Mouse (Mus musculus): Measurements from ENCODE around the gene 6430628N08Rik. TPM values are rescaled to one million over a fixed set of nuclear protein-coding genes. Genes with fewer than 3 reads are reported as not detected.

6430628N08Rik gene
- polyA plus RNA-seq, 1 experiment, result not detected

GRCm38 (mm10) chr4:115850111-115850510 is 40.4 kb upstream of the 6430628N08Rik start:
- TF ChIP-seq CTCF (IDR thresholded peaks at IDR 0.05; ENCODE audit: control insufficient read depth, insufficient read depth, insufficient read length) (no peak), MAX (IDR thresholded peaks at IDR 0.05) (no peak), CEBPB (IDR thresholded peaks at IDR 0.05; ENCODE audit: low read depth) (no peak), USF1 (IDR thresholded peaks at IDR 0.05; ENCODE audit: low read depth) (no peak), MYOD1 (IDR thresholded peaks at IDR 0.05; ENCODE audit: control insufficient read depth, insufficient read length, low read depth) (no peak), MYOG (IDR thresholded peaks at IDR 0.05; ENCODE audit: control insufficient read depth, extremely low read depth, insufficient read length) (no peak), FOSL1 (IDR thresholded peaks at IDR 0.05; ENCODE audit: insufficient read depth, low read length, poor library complexity, severe bottlenecking) (no peak)
- H3K36me3 ChIP-seq (ENCODE audit: control insufficient read depth, insufficient read depth), result peaks cover 17% of the 10 kb centered on the region
- H3K27me3 ChIP-seq (ENCODE audit: control insufficient read depth, insufficient read depth, insufficient read length), result no peaks in the 10 kb centered on the region

GRCm38 (mm10) chr4:115850631-115851030 is 39.8 kb upstream of the 6430628N08Rik start:
- Histone ChIP-seq H3K36me3 (ENCODE audit: control insufficient read depth, insufficient read depth) (peaks cover 17% of the 10 kb centered on the region), H3K27me3 (ENCODE audit: control insufficient read depth, insufficient read depth, insufficient read length) (no peaks in the 10 kb centered on the region), H3ac (ENCODE audit: control insufficient read depth, insufficient read length, low read depth) (no peak overlapping the region), H3K4me3 (ENCODE audit: insufficient read depth, poor library complexity, severe bottlenecking) (no peak overlapping the region), H3K79me2 (ENCODE audit: control insufficient read depth, insufficient read depth) (no peaks in the 10 kb centered on the region), H3K79me3 (ENCODE audit: low read depth) (no peaks in the 10 kb centered on the region)
- TF ChIP-seq MAX (IDR thresholded peaks at IDR 0.05) (no peak), USF1 (IDR thresholded peaks at IDR 0.05; ENCODE audit: low read depth) (no peak), MYOG (IDR thresholded peaks at IDR 0.05; ENCODE audit: control insufficient read depth, extremely low read depth, insufficient read length) (no peak), MYOD1 (IDR thresholded peaks at IDR 0.05; ENCODE audit: control insufficient read depth, insufficient read length, low read depth) (no peak), CEBPB (IDR thresholded peaks at IDR 0.05; ENCODE audit: low read depth) (no peak), FOSL1 (IDR thresholded peaks at IDR 0.05; ENCODE audit: insufficient read depth, low read length, poor library complexity, severe bottlenecking) (no peak), CTCF (IDR thresholded peaks at IDR 0.05; ENCODE audit: control insufficient read depth, insufficient read depth, insufficient read length) (no peak)

More at GRCm38 (mm10) chr4:115850111-115850510, 40.4 kb upstream of the 6430628N08Rik start:
- Histone ChIP-seq H3ac (ENCODE audit: control insufficient read depth, insufficient read length, low read depth) (no peak overlapping the region), H3K79me2 (ENCODE audit: control insufficient read depth, insufficient read depth) (no peaks in the 10 kb centered on the region), H3K79me3 (ENCODE audit: low read depth) (no peaks in the 10 kb centered on the region), H3K4me3 (ENCODE audit: insufficient read depth, poor library complexity, severe bottlenecking) (no peak overlapping the region)

GRCm38 (mm10) chr4:115851569-115851968 is 38.9 kb upstream of the 6430628N08Rik start:
- Histone ChIP-seq H3K36me3 (ENCODE audit: control insufficient read depth, insufficient read depth) (peaks cover 17% of the 10 kb centered on the region), H3K27me3 (ENCODE audit: control insufficient read depth, insufficient read depth, insufficient read length) (no peaks in the 10 kb centered on the region), H3K79me3 (ENCODE audit: low read depth) (no peaks in the 10 kb centered on the region), H3K79me2 (ENCODE audit: control insufficient read depth, insufficient read depth) (no peaks in the 10 kb centered on the region), H3ac (ENCODE audit: control insufficient read depth, insufficient read length, low read depth) (no peak overlapping the region), H3K4me3 (ENCODE audit: insufficient read depth, poor library complexity, severe bottlenecking) (no peak overlapping the region)
- TF ChIP-seq USF1 (IDR thresholded peaks at IDR 0.05; ENCODE audit: low read depth) (no peak), MYOD1 (IDR thresholded peaks at IDR 0.05; ENCODE audit: control insufficient read depth, insufficient read length, low read depth) (no peak), MYOG (IDR thresholded peaks at IDR 0.05; ENCODE audit: control insufficient read depth, extremely low read depth, insufficient read length) (no peak), FOSL1 (IDR thresholded peaks at IDR 0.05; ENCODE audit: insufficient read depth, low read length, poor library complexity, severe bottlenecking) (no peak), CEBPB (IDR thresholded peaks at IDR 0.05; ENCODE audit: low read depth) (no peak), CTCF (IDR thresholded peaks at IDR 0.05; ENCODE audit: control insufficient read depth, insufficient read depth, insufficient read length) (no peak), MAX (IDR thresholded peaks at IDR 0.05) (no peak)

GRCm38 (mm10) chr4:115855100-115855499 is 35.4 kb upstream of the 6430628N08Rik start:
- no peaks in the 10 kb centered on the region for H3K79me3 ChIP-seq (ENCODE audit: low read depth)
- peaks cover 15% of the 10 kb centered on the region for H3K36me3 ChIP-seq (ENCODE audit: control insufficient read depth, insufficient read depth)
- TF ChIP-seq MAX (IDR thresholded peaks at IDR 0.05), result no peak
- TF ChIP-seq MYOD1 (IDR thresholded peaks at IDR 0.05; ENCODE audit: control insufficient read depth, insufficient read length, low read depth), result no peak
- no peak for TF ChIP-seq CEBPB (IDR thresholded peaks at IDR 0.05; ENCODE audit: low read depth)
- TF ChIP-seq MYOG (IDR thresholded peaks at IDR 0.05; ENCODE audit: control insufficient read depth, extremely low read depth, insufficient read length), result no peak
- no peak for TF ChIP-seq FOSL1 (IDR thresholded peaks at IDR 0.05; ENCODE audit: insufficient read depth, low read length, poor library complexity, severe bottlenecking)
- no peak for TF ChIP-seq USF1 (IDR thresholded peaks at IDR 0.05; ENCODE audit: low read depth)
- no peaks in the 10 kb centered on the region for H3K27me3 ChIP-seq (ENCODE audit: control insufficient read depth, insufficient read depth, insufficient read length)
- H3ac ChIP-seq (ENCODE audit: control insufficient read depth, insufficient read length, low read depth), result no peak overlapping the region
- no peaks in the 10 kb centered on the region for H3K79me2 ChIP-seq (ENCODE audit: control insufficient read depth, insufficient read depth)
- no peak overlapping the region for H3K4me3 ChIP-seq (ENCODE audit: insufficient read depth, poor library complexity, severe bottlenecking)

GRCm38 (mm10) chr4:115855609-115856008 is 34.9 kb upstream of the 6430628N08Rik start:
- no peaks in the 10 kb centered on the region for H3K79me3 ChIP-seq (ENCODE audit: low read depth)
- H3K27me3 ChIP-seq (ENCODE audit: control insufficient read depth, insufficient read depth, insufficient read length), result no peaks in the 10 kb centered on the region
- H3ac ChIP-seq (ENCODE audit: control insufficient read depth, insufficient read length, low read depth), result no peak overlapping the region
- H3K79me2 ChIP-seq (ENCODE audit: control insufficient read depth, insufficient read depth), result no peaks in the 10 kb centered on the region
- TF ChIP-seq USF1 (IDR thresholded peaks at IDR 0.05; ENCODE audit: low read depth), result no peak
- TF ChIP-seq MYOD1 (IDR thresholded peaks at IDR 0.05; ENCODE audit: control insufficient read depth, insufficient read length, low read depth), result no peak
- no peak for TF ChIP-seq MAX (IDR thresholded peaks at IDR 0.05)
- TF ChIP-seq CEBPB (IDR thresholded peaks at IDR 0.05; ENCODE audit: low read depth), result no peak
- no peak for TF ChIP-seq CTCF (IDR thresholded peaks at IDR 0.05; ENCODE audit: control insufficient read depth, insufficient read depth, insufficient read length)
- no peak for TF ChIP-seq FOSL1 (IDR thresholded peaks at IDR 0.05; ENCODE audit: insufficient read depth, low read length, poor library complexity, severe bottlenecking)
- no peak for TF ChIP-seq MYOG (IDR thresholded peaks at IDR 0.05; ENCODE audit: control insufficient read depth, extremely low read depth, insufficient read length)
- H3K4me3 ChIP-seq (ENCODE audit: insufficient read depth, poor library complexity, severe bottlenecking), result no peak overlapping the region
- H3K36me3 ChIP-seq (ENCODE audit: control insufficient read depth, insufficient read depth), result peaks cover 17% of the 10 kb centered on the region

- Histone ChIP-seq H3ac (ENCODE audit: control insufficient read depth, insufficient read length, low read depth) (no peak overlapping the region), H3K79me3 (ENCODE audit: low read depth) (no peaks in the 10 kb centered on the region), H3K4me3 (ENCODE audit: insufficient read depth, poor library complexity, severe bottlenecking) (no peak overlapping the region), H3K36me3 (ENCODE audit: control insufficient read depth, insufficient read depth) (peaks cover 16% of the 10 kb centered on the region), H3K27me3 (ENCODE audit: control insufficient read depth, insufficient read depth, insufficient read length) (no peaks in the 10 kb centered on the region), H3K79me2 (ENCODE audit: control insufficient read depth, insufficient read depth) (no peaks in the 10 kb centered on the region)
- TF ChIP-seq USF1 (IDR thresholded peaks at IDR 0.05; ENCODE audit: low read depth) (no peak), FOSL1 (IDR thresholded peaks at IDR 0.05; ENCODE audit: insufficient read depth, low read length, poor library complexity, severe bottlenecking) (no peak), CEBPB (IDR thresholded peaks at IDR 0.05; ENCODE audit: low read depth) (no peak), MAX (IDR thresholded peaks at IDR 0.05) (no peak), MYOD1 (IDR thresholded peaks at IDR 0.05; ENCODE audit: control insufficient read depth, insufficient read length, low read depth) (no peak), MYOG (IDR thresholded peaks at IDR 0.05; ENCODE audit: control insufficient read depth, extremely low read depth, insufficient read length) (no peak), CTCF (IDR thresholded peaks at IDR 0.05; ENCODE audit: control insufficient read depth, insufficient read depth, insufficient read length) (no peak)
These were observed 34.2 kb upstream of the 6430628N08Rik start for GRCm38 (mm10) chr4:115856282-115856681.

All from C2C12 (cell line).